Mouse (Mus musculus) heart, embryonic 15.5 days (tissue): ENCODE data around the gene Bcl11b. TPM values are rescaled to one million over a fixed set of nuclear protein-coding genes. Genes with fewer than 3 reads are reported as not detected.

Experiments
- polyA plus RNA-seq: library from polyadenylated mRNA; unstranded; fragments of >200 nt; fragmentation: Nextera tagmentation; extraction: Ambion mirVana; gene quantifications from 2 replicates; pipeline ENCODE4 v1.2.1, GENCODE M21; 2015

The Bcl11b gene
- polyA plus RNA-seq, 1 experiment from 2014 or later: 4.6 TPM

Other genes starting within 250 kb of the Bcl11b start
- 70.6 and 74.4 TPM in 2 replicates for gene Setd3, start 175.7 kb upstream of the Bcl11b start, polyA plus RNA-seq
- 1.5 and 2.2 TPM in 2 replicates for gene Ccnk, start 176.0 kb upstream of the Bcl11b start, polyA plus RNA-seq